In the genomic region with DNA sequence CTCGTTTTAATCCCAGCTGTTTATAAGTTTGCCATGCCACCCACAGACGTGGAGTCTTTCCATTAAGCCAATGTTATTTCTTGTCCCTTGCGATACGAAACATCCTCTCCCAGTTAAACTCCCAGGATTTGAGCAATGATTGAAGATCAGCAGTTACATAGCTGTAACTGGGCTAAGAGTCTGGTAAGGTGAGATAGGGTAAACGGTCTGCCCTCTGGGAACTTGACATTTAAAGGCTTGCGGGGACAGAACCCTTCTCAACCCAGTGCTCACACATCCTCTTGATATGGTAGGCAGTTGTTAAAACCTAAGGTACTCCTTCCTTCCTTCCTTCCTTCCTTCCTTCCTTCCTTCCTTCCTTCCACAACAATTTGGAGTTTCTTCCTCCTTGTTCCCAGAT, we compare ENCODE assay signal across 8 mouse cellular contexts.
A peak's percentile ranks its signal among the peaks of the same experiment; 100 is the strongest.
DNase-seq lines count a peak whose midpoint lies in the region; ATAC-seq lines count a peak whose summit lies in the region.

No protein-coding gene starts in this region.

- H3K9ac ChIP-seq in heart, embryonic 16.5 days (ENCODE audit: low read length): peak overlapping the region; percentile 50
- H3K9ac ChIP-seq in hindbrain, embryonic 12.5 days: no peak overlapping the region
- H3K9ac ChIP-seq in midbrain, embryonic 12.5 days (replicated peaks): no peak overlapping the region

- H3K4me3 ChIP-seq in heart, embryonic 16.5 days (ENCODE audit: low read length): peak overlapping the region; percentile 87
- H3K4me3 ChIP-seq in brown adipose tissue, adult 24 weeks (ENCODE audit: insufficient read depth, low read depth, low read length): peak overlapping the region; percentile 95
- peak overlapping the region; percentile 66 for H3K4me3 ChIP-seq in hindbrain, embryonic 12.5 days
- H3K4me3 ChIP-seq in midbrain, embryonic 12.5 days: no peak overlapping the region

- no peak for ATAC-seq in heart, embryonic 16.5 days (replicated peaks; ENCODE audit: extremely low read depth, insufficient read depth, low FRiP score)
- ATAC-seq in hindbrain, embryonic 12.5 days (ENCODE audit: low FRiP score): no peak
- no peak for ATAC-seq in midbrain, embryonic 12.5 days (ENCODE audit: low FRiP score, low read depth)

- 43% methylated on average over 6 of the region's 6 CpGs for WGBS in heart, embryonic 16.5 days
- WGBS in hindbrain, embryonic 12.5 days: 65% methylated on average over 6 of the region's 6 CpGs
- 62% methylated on average over 6 of the region's 6 CpGs for WGBS in midbrain, embryonic 12.5 days

- peak overlapping the region; percentile 97 for H3K4me2 ChIP-seq in heart, embryonic 16.5 days (ENCODE audit: low read depth, low read length)
- H3K4me2 ChIP-seq in hindbrain, embryonic 12.5 days (replicated peaks): peak overlapping the region; percentile 98
- peak overlapping the region; percentile 98 for H3K4me2 ChIP-seq in midbrain, embryonic 12.5 days (replicated peaks)

- no peak for DNase-seq in heart, adult 11 months
- DNase-seq in cerebellum, adult 11-12 months: no peak
- DNase-seq in layer of hippocampus, postnatal 10 days (ENCODE audit: low spot score in 2 of 2): no peak
- DNase-seq in layer of hippocampus, adult 11-12 months (ENCODE audit: low spot score): no peak

- H3K27ac ChIP-seq in heart, embryonic 16.5 days (ENCODE audit: low read length): peak overlapping the region; percentile 66; the same call in 1 of the 2 replicates
- H3K27ac ChIP-seq in brown adipose tissue, adult 24 weeks (replicated peaks; ENCODE audit: low read depth, low read length): no peak overlapping the region
- H3K27ac ChIP-seq in hindbrain, embryonic 12.5 days: no peak overlapping the region
- no peak overlapping the region for H3K27ac ChIP-seq in midbrain, embryonic 12.5 days (replicated peaks)

- H3K4me1 ChIP-seq in heart, embryonic 16.5 days (ENCODE audit: control insufficient read depth, insufficient read depth, low read length): peaks cover 43% of the 10 kb centered on the region
- H3K4me1 ChIP-seq in brown adipose tissue, adult 24 weeks (ENCODE audit: control insufficient read depth, insufficient read depth, insufficient read length, low read length): peaks cover 8% of the 10 kb centered on the region; the same call in 1 of the 2 replicates
- H3K4me1 ChIP-seq in hindbrain, embryonic 12.5 days: peaks cover 18% of the 10 kb centered on the region
- peaks cover 26% of the 10 kb centered on the region for H3K4me1 ChIP-seq in midbrain, embryonic 12.5 days

- H3K27me3 ChIP-seq in heart, embryonic 16.5 days (ENCODE audit: control insufficient read depth, insufficient read depth, low read length): no peaks in the 10 kb centered on the region
- H3K27me3 ChIP-seq in hindbrain, embryonic 12.5 days: peaks cover 10% of the 10 kb centered on the region
- H3K27me3 ChIP-seq in midbrain, embryonic 12.5 days: peaks cover 18% of the 10 kb centered on the region

- H3K36me3 ChIP-seq in heart, embryonic 16.5 days (ENCODE audit: control insufficient read depth, insufficient read depth): no peaks in the 10 kb centered on the region
- no peaks in the 10 kb centered on the region for H3K36me3 ChIP-seq in hindbrain, embryonic 12.5 days
- no peaks in the 10 kb centered on the region for H3K36me3 ChIP-seq in midbrain, embryonic 12.5 days

- no peaks in the 10 kb centered on the region for H3K9me3 ChIP-seq in heart, embryonic 16.5 days (replicated peaks; ENCODE audit: control insufficient read depth, low read length)
- no peaks in the 10 kb centered on the region for H3K9me3 ChIP-seq in hindbrain, embryonic 12.5 days (replicated peaks)
- no peaks in the 10 kb centered on the region for H3K9me3 ChIP-seq in midbrain, embryonic 12.5 days
